Mouse (Mus musculus): ENCODE results near the gene Gm17581. TPM values are rescaled to one million over a fixed set of nuclear protein-coding genes. Genes with fewer than 3 reads are reported as not detected.

Gm17581 gene
- polyA plus RNA-seq, 1 experiment from 2014 or later, result not detected

GRCm38 (mm10) chr2:155728742-155729141 is 6.9 kb downstream of the Gm17581 start:
- no peak for ATAC-seq (ENCODE audit: low read depth)
- DNase-seq (ENCODE audit: low spot score), result no peak
- no peaks in the 10 kb centered on the region for H3K27me3 ChIP-seq (replicated peaks; ENCODE audit: control insufficient read depth, insufficient read depth, low read length)

DNA sequence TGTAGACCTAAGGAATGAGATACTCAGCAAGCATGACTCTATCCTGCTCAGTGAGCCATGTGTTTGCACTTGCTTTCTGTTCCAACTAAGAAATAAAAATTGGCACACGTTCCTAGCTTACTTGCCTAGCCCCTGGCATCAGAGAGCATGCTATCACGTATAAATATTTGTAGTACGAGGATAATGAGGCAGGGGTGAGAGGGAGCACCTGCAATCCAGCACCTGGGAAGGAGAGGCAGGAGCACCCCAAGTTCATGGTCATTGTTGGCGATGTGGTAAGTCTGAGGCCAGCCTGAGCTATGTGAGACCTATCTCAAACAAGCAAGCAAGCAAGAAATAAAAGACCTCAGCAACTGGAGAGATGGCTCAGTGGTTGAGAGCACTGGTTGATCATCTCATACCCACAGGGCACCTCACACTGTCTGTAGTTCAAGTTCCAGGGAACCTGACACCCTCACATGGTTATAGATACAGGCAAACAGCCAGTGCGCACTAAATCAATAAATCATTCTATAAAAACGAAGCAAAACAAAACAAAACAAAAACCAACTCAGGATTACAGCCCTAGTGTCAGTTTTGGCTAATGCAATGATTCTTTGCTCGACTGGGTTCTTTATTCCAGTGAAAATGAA is 7.8 kb downstream of the Gm17581 start:
- no peak for ATAC-seq (ENCODE audit: low read depth)
- H3K27me3 ChIP-seq (replicated peaks; ENCODE audit: control insufficient read depth, insufficient read depth, low read length), result no peaks in the 10 kb centered on the region
- H3K9ac ChIP-seq (ENCODE audit: low read depth, low read length), result no peak overlapping the region
- 80% methylated on average over 7 of the region's 7 CpGs for WGBS
- H3K4me3 ChIP-seq (ENCODE audit: low read depth, low read length), result no peak overlapping the region
- peaks cover 7% of the 10 kb centered on the region for H3K4me1 ChIP-seq (ENCODE audit: control insufficient read depth, insufficient read depth, low read length)
- no peak overlapping the region for H3K27ac ChIP-seq (replicated peaks; ENCODE audit: low read depth, low read length)
- no peak for DNase-seq (ENCODE audit: low spot score)
- H3K4me2 ChIP-seq (ENCODE audit: low read depth, low read length), result peak overlapping the region; percentile 96
- H3K36me3 ChIP-seq (ENCODE audit: control insufficient read depth, insufficient read depth, low read length), result peaks cover 9% of the 10 kb centered on the region; the same call in 1 of the 2 replicates
- no peaks in the 10 kb centered on the region for H3K9me3 ChIP-seq (ENCODE audit: control insufficient read depth, low read length)

More at GRCm38 (mm10) chr2:155728742-155729141, 6.9 kb downstream of the Gm17581 start:
- H3K4me2 ChIP-seq (ENCODE audit: low read depth, low read length), result peak overlapping the region; percentile 96
- peaks cover 7% of the 10 kb centered on the region for H3K4me1 ChIP-seq (ENCODE audit: control insufficient read depth, insufficient read depth, low read length)
- H3K9ac ChIP-seq (ENCODE audit: low read depth, low read length), result peak overlapping the region; percentile 72
- no peak overlapping the region for H3K27ac ChIP-seq (replicated peaks; ENCODE audit: low read depth, low read length)
- H3K36me3 ChIP-seq (ENCODE audit: control insufficient read depth, insufficient read depth, low read length), result 0 out of 2 replicates have a peak, but pooled peaks cover 2% of the 10 kb centered on the region
- no peaks in the 10 kb centered on the region for H3K9me3 ChIP-seq (ENCODE audit: control insufficient read depth, low read length)
- peak overlapping the region; percentile 77 for H3K4me3 ChIP-seq (ENCODE audit: low read depth, low read length)
- WGBS, result 8% methylated on average over 15 of the region's 15 CpGs

DNA sequence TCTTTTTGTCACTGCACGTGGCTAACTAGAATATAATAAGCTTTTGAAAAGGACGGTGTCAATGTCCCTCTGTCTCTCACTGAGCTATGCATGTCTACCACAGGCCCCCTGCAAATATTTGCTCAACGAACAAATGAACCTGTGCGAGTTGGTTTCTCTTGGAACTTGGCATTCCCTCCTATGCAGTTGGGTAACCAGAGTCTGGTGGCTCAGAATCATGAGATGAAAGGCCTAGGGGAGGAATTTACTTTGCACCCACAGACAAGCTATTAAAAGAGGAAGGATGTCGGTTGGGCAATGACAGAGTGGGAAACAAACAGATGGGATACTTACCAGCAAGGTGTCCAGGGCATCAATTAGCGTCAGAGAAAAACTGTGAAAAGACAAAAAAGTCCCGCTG is 9.4 kb downstream of the Gm17581 start:
- WGBS, result 83% methylated on average over 7 of the region's 7 CpGs
- Histone ChIP-seq H3K4me1 (ENCODE audit: control insufficient read depth, insufficient read depth, low read length) (peaks cover 7% of the 10 kb centered on the region), H3K27ac (replicated peaks; ENCODE audit: low read depth, low read length) (no peak overlapping the region), H3K4me3 (ENCODE audit: low read depth, low read length) (no peak overlapping the region), H3K9ac (ENCODE audit: low read depth, low read length) (no peak overlapping the region), H3K9me3 (ENCODE audit: control insufficient read depth, low read length) (no peaks in the 10 kb centered on the region), H3K27me3 (replicated peaks; ENCODE audit: control insufficient read depth, insufficient read depth, low read length) (no peaks in the 10 kb centered on the region), H3K4me2 (ENCODE audit: low read depth, low read length) (no peak overlapping the region), H3K36me3 (ENCODE audit: control insufficient read depth, insufficient read depth, low read length) (peaks cover 10% of the 10 kb centered on the region; the same call in 1 of the 2 replicates)
- ATAC-seq (ENCODE audit: low read depth), result no peak
- no peak for DNase-seq (ENCODE audit: low spot score)

DNA sequence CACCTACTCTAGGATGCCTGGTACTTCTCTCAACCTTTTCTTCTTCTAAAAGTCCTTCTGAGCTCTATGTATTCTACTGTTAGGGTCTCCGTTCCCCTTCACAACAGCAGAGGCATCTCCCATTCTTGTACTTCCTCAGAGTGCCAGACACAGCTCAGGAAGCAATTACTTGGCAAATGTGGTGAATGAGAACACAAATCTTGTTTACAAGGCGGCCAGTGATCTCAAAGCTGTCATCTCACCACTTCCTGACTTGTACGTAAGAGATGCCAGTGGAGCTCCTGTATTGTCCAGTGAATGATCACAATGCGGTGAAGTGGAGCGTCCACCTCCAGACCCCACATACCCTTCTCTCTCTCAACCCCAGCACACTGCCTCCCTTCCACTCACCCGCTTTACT is 11.1 kb downstream of the Gm17581 start:
- Histone ChIP-seq H3K4me2 (ENCODE audit: low read depth, low read length) (no peak overlapping the region), H3K4me1 (ENCODE audit: control insufficient read depth, insufficient read depth, low read length) (peaks cover 7% of the 10 kb centered on the region), H3K27me3 (replicated peaks; ENCODE audit: control insufficient read depth, insufficient read depth, low read length) (no peaks in the 10 kb centered on the region), H3K36me3 (ENCODE audit: control insufficient read depth, insufficient read depth, low read length) (peaks cover 19% of the 10 kb centered on the region; the same call in 1 of the 2 replicates), H3K27ac (replicated peaks; ENCODE audit: low read depth, low read length) (no peak overlapping the region), H3K9me3 (ENCODE audit: control insufficient read depth, low read length) (no peaks in the 10 kb centered on the region), H3K9ac (ENCODE audit: low read depth, low read length) (no peak overlapping the region), H3K4me3 (ENCODE audit: low read depth, low read length) (no peak overlapping the region)
- WGBS, result 88% methylated on average over 6 of the region's 6 CpGs
- ATAC-seq (ENCODE audit: low read depth) (no peak), DNase-seq (ENCODE audit: low spot score) (no peak)

DNA sequence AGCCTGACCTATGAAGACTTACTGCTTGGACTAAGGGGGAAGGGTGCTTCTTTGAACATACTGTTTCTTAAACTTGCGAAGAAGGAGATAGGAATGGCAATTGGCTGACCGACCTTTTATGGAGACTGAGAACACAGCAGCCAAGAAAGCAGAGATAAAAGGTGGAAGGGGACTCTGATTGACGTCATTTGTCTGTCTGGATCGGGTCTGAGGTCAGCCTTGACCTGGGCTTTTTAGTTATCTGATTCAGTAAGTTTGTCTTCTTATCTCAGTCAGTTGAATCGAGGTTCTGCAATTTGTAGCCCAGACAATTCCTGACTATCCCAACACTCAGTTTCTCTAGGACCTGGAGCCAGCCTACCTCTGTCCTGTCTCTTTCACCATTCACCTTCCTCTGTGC is 11.6 kb downstream of the Gm17581 start:
- 87% methylated on average over 5 of the region's 5 CpGs for WGBS
- H3K36me3 ChIP-seq (ENCODE audit: control insufficient read depth, insufficient read depth, low read length), result peaks cover 21% of the 10 kb centered on the region; the same call in 1 of the 2 replicates
- no peaks in the 10 kb centered on the region for H3K9me3 ChIP-seq (ENCODE audit: control insufficient read depth, low read length)
- H3K4me1 ChIP-seq (ENCODE audit: control insufficient read depth, insufficient read depth, low read length), result peaks cover 7% of the 10 kb centered on the region
- no peak overlapping the region for H3K27ac ChIP-seq (replicated peaks; ENCODE audit: low read depth, low read length)
- no peaks in the 10 kb centered on the region for H3K27me3 ChIP-seq (replicated peaks; ENCODE audit: control insufficient read depth, insufficient read depth, low read length)
- H3K4me3 ChIP-seq (ENCODE audit: low read depth, low read length), result no peak overlapping the region
- DNase-seq (ENCODE audit: low spot score), result no peak
- H3K4me2 ChIP-seq (ENCODE audit: low read depth, low read length), result no peak overlapping the region
- H3K9ac ChIP-seq (ENCODE audit: low read depth, low read length), result no peak overlapping the region
- no peak for ATAC-seq (ENCODE audit: low read depth)

- Histone ChIP-seq H3K9me3 (ENCODE audit: control insufficient read depth, low read length) (no peaks in the 10 kb centered on the region), H3K4me2 (ENCODE audit: low read depth, low read length) (no peak overlapping the region), H3K27ac (replicated peaks; ENCODE audit: low read depth, low read length) (no peak overlapping the region), H3K27me3 (replicated peaks; ENCODE audit: control insufficient read depth, insufficient read depth, low read length) (no peaks in the 10 kb centered on the region), H3K36me3 (ENCODE audit: control insufficient read depth, insufficient read depth, low read length) (peaks cover 30% of the 10 kb centered on the region; the same call in 1 of the 2 replicates), H3K4me3 (ENCODE audit: low read depth, low read length) (no peak overlapping the region), H3K4me1 (ENCODE audit: control insufficient read depth, insufficient read depth, low read length) (no peaks in the 10 kb centered on the region), H3K9ac (ENCODE audit: low read depth, low read length) (no peak overlapping the region)
- ATAC-seq (ENCODE audit: low read depth) (no peak), DNase-seq (ENCODE audit: low spot score) (no peak)
- WGBS, result 85% methylated on average over 5 of the region's 5 CpGs
These were observed 15.1 kb downstream of the Gm17581 start for GRCm38 (mm10) chr2:155720585-155720984.

DNA sequence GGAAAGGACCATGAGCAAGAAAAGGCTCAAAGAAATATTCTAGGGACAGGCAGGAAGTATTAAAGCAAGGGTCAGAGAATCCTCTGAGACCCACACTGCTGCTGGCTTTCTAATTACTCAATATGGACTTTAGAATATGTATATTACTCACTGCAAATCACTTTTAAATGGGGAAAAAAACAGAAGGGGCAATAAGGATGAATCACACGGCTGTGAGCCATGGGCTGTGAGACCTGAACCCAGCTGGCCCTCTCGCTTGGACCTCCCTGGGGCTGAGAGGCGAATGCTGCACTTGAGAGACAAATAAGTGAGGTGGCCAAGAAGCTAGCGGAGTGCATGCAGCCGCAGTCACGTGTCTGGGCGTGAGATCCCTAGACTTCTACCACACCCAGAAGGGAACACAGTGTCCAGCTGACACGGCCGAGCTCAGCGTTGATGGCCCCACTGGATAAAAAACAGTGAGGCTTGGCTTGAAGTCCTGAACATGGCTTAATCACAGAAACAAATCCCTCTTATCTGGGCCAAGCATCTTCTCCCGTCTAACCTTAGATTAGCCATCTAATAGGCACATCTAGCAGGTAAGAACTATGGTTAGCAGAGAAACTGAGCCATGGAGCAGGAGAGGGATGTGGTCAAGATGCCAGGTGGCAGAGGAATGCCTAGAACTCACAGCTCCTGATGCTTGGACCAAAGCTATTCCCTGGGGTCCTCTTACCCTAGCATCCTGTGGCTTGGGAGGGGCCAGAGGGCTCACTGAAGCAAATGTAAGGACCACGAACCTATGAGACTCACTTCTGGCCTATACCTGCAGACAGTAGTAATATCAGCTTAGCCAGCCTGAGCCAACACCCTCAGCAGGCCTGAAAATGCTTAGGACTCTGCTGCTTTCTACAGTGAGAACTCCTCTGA is 18.3 kb downstream of the Gm17581 start:
- H3K27me3 ChIP-seq (replicated peaks; ENCODE audit: control insufficient read depth, insufficient read depth, low read length), result no peaks in the 10 kb centered on the region
- no peaks in the 10 kb centered on the region for H3K4me1 ChIP-seq (ENCODE audit: control insufficient read depth, insufficient read depth, low read length)
- no peak overlapping the region for H3K9ac ChIP-seq (ENCODE audit: low read depth, low read length)
- H3K4me2 ChIP-seq (ENCODE audit: low read depth, low read length), result no peak overlapping the region
- 90% methylated on average over 12 of the region's 12 CpGs for WGBS
- H3K36me3 ChIP-seq (ENCODE audit: control insufficient read depth, insufficient read depth, low read length), result peaks cover 31% of the 10 kb centered on the region
- no peak for ATAC-seq (ENCODE audit: low read depth)
- DNase-seq (ENCODE audit: low spot score), result no peak
- no peaks in the 10 kb centered on the region for H3K9me3 ChIP-seq (ENCODE audit: control insufficient read depth, low read length)
- H3K4me3 ChIP-seq (ENCODE audit: low read depth, low read length), result no peak overlapping the region
- H3K27ac ChIP-seq (replicated peaks; ENCODE audit: low read depth, low read length), result no peak overlapping the region

GRCm38 (mm10) chr2:155710557-155710956 is 25.1 kb downstream of the Gm17581 start:
- 82% methylated on average over 11 of the region's 11 CpGs for WGBS
- Histone ChIP-seq H3K27me3 (replicated peaks; ENCODE audit: control insufficient read depth, insufficient read depth, low read length) (no peaks in the 10 kb centered on the region), H3K9me3 (ENCODE audit: control insufficient read depth, low read length) (no peaks in the 10 kb centered on the region), H3K4me2 (ENCODE audit: low read depth, low read length) (no peak overlapping the region), H3K36me3 (ENCODE audit: control insufficient read depth, insufficient read depth, low read length) (peaks cover 58% of the 10 kb centered on the region), H3K9ac (ENCODE audit: low read depth, low read length) (no peak overlapping the region), H3K4me3 (ENCODE audit: low read depth, low read length) (no peak overlapping the region), H3K4me1 (ENCODE audit: control insufficient read depth, insufficient read depth, low read length) (no peaks in the 10 kb centered on the region), H3K27ac (replicated peaks; ENCODE audit: low read depth, low read length) (no peak overlapping the region)
- DNase-seq (ENCODE audit: low spot score) (no peak), ATAC-seq (ENCODE audit: low read depth) (no peak)

Data from embryonic facial prominence, embryonic 14.5 days (tissue).